Mouse (Mus musculus) megakaryocyte, embryonic 14.5 days (primary cell): Measurements from ENCODE around the gene Gal3st1.

ENCODE experiments used
- FLI1 ChIP-seq: IDR thresholded peaks from 2 replicates; pipeline ENCODE4 v1.6.1; 2012; ENCODE audit warnings: low read length, inconsistent platforms, mixed read lengths
- GATA1 ChIP-seq: IDR thresholded peaks from 3 replicates; pipeline ENCODE4 v1.6.1; 2012; ENCODE audit warnings: mixed read lengths, low read length, inconsistent platforms, borderline replicate concordance

DNA sequence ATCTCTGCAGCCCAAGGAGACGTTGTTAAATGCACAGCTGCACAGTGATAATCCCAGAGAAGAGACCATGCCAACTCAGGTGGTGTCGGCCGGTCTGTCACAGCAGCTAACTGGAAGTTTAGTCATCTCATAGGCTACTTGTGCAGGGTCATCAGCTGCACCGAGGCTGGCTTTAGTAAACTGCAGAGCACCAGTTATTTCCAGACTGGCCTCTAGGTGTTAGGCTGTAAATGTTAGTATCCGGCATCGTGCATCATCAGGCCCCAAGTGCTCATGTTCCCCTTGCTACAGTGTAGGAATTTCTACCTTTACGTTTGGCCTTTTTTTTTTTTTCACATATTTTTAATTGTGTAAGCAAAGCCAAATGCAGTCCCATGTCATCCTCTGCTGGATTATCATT lies 50.0 kb downstream of the Gal3st1 start:
- TF ChIP-seq GATA1 (no peak), FLI1 (no peak)
